Mouse (Mus musculus): ENCODE results near the gene Myom1.

- TF ChIP-seq POLR2A (IDR thresholded peaks at IDR 0.05; ENCODE audit: control insufficient read depth, low read depth, low read length) = no peak
- TF ChIP-seq CTCF (IDR thresholded peaks at IDR 0.05; ENCODE audit: control insufficient read depth, insufficient read depth, insufficient replicate concordance, low read depth, low read length) = no peak
Observed at GRCm38 (mm10) chr17:70967191-70967590, 35.2 kb upstream of the Myom1 start.
